Mouse (Mus musculus) gastrocnemius, postnatal 10 days (tissue): Measurements from ENCODE around the gene Gm17174. TPM values are rescaled to one million over a fixed set of nuclear protein-coding genes. Genes with fewer than 3 reads are reported as not detected.
"Not testable (repeated sequence)": the region's sequence is repeated elsewhere in the genome, so short reads cannot be mapped to it uniquely, and the experiment has no call there.

Source experiments
- DNase-seq: peaks from one replicate; pipeline ENCODE4 v3.0.0; 2021; ENCODE audit warnings: mixed read lengths
- long read RNA-seq, 2 experiments: library from polyadenylated mRNA; stranded (forward); transcript quantifications; one replicate each; pipeline ENCODE4 v2.0.0; 2021
- total RNA-seq, 2 experiments: library from RNA; stranded (reverse); gene quantifications; 2 replicates each; pipeline ENCODE4 v1.2.3; 2021

Gene Gm17174
- total RNA-seq, result not detected
- long read RNA-seq, experiment 1, result 0 reads
- long read RNA-seq, experiment 2, result 0 reads

DNA sequence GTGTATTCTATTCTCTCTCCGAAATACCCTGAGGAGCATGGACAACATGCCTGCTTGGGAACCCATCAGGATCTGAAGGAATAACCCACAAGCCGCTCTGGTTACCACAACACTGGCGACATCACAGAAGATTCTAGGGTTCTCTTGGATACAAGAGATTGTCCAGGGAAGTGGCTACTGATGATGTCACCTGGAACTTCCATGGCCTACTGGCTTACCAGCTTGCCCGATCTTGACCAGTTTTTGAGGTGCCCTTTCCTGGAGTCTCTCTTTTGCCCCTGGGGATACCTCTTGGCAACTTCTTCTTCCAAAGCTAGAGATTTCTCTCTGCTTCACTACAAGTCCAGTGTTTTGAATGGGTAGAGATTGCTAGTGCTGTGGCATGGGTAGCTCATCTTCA is at the start of gene Gm17174:
TSS of gene Gm17174 (minus strand) at position 101 of the 400 bp plus-strand sequence.
- not testable (repeated sequence) for DNase-seq

DNA sequence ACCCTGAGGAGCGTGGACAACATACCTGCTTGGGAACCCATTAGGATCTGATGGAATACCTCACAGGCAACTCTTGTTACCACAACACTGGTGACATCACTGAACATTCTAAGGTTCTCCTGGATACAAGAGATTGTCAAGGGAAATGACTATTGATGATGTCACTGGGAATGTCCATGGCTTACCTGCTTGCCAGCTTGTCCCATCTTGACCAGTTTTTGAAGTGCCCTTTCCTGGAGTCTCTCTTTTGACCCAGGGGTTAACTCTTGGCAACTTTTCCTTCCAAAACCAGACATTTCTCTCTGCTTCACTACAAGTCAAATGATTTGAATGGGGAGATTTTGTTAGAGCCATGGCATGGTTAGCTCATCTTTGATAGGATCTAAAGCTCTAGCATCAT is 43.6 kb upstream of the Gm17174 start, which contains the start of gene Gm4181:
TSS of gene Gm4181 (minus strand) at position 101 of the 400 bp plus-strand sequence.
- not testable (repeated sequence) for DNase-seq

DNA sequence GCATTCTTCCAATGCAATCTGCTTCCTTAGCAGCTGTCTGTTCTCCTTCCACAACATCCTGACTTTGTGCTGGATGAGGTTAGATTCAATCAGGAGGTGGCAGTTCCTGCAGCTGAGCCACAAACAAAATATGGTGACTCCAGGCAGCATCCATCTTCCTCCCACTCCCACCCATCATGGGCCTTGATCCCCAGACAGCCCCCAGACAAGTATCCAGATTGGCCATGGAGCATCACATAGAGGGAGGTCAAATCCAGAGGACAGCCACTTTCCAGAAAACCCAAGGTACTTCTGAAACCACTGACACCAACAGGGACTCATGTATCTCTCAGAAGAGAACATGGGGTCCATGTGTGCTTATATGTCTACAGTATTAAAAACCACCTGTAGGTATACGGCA is 40.5 kb upstream of the Gm17174 start:
- DNase-seq, result peak; percentile 7

DNA sequence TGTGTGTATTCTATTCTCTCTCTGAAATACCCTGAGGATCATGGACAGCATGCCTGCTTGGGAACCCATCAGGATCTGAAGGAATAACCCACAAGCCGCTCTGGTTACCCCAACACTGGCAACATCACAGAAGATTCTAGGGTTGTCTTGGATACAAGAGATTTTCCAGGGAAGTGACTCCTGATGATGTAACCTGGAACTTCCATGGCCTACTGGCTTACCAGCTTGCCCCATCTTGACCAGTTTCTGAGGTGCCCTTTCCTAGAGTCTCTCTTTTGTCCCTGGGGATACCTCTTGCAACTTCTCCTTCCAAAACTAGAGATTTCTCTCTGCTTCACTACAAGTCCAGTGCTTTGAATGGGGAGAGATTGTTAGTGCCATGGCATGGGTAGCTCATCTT is 19.3 kb upstream of the Gm17174 start, which contains the start of gene Gm17078:
TSS of gene Gm17078 (minus strand) at position 101 of the 400 bp plus-strand sequence.
- DNase-seq, result no peak

DNA sequence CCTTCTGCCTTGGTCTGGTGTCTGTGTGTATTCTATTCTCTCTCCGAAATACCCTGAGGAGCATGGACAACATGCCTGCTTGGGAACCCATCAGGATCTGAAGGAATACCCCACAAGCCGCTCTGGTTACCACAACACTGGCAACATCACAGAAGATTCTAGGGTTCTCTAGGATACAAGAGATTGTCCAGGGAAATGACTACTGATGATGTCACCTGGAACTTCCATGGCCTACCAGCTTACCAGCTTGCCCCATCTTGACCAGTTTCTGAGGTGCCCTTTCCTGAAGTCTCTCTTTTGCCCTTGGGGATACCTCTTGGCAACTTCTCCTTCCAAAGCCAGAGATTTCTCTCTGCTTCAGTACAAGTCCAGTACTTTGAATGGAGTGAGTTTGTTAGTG is 18.0 kb downstream of the Gm17174 start, which contains the start of gene Gm17175:
TSS of gene Gm17175 (minus strand) at position 101 of the 400 bp plus-strand sequence.
- not testable (repeated sequence) for DNase-seq

DNA sequence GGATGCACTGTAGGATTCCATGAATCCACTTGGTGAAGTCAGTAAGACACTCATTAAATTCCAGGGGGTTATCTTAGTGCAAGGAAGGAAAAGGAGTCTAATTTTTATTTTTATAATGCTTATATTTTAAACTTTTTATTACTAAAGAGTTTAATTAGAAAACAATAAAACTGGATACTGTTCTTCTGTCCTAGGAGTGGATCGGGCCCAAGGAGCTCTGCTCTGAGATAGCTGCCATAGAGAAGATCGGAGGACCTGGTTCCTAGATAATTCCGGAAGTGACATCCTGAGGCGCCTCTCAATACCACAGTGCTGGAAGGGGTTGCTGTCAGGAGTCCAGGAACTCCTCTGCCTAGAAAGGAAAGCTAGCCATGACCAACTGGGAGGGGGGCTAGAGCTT is 39.4 kb downstream of the Gm17174 start, which contains the start of gene Gm5622:
TSS of gene Gm5622 (plus strand) at position 301 of the 400 bp plus-strand sequence.
- no peak for DNase-seq

Other genes starting within 250 kb of the Gm17174 start
- gene Gm7247, start 230.4 kb downstream of the Gm17174 start, total RNA-seq, result not detected
- gene Vmn2r88, start 181.3 kb downstream of the Gm17174 start, total RNA-seq, result not detected
- gene Vmn2r89, start 140.3 kb downstream of the Gm17174 start, total RNA-seq, result not detected
- gene Gm5622, start 39.3 kb downstream of the Gm17174 start, total RNA-seq, result not detected
- not detected for gene Gm17175, start 18.1 kb downstream of the Gm17174 start, total RNA-seq
- not detected for gene Gm17078, start 19.2 kb upstream of the Gm17174 start, total RNA-seq
- not detected for gene Gm4181, start 43.5 kb upstream of the Gm17174 start, total RNA-seq
- not detected for gene Gm17079, start 103.3 kb upstream of the Gm17174 start, total RNA-seq
- not detected for gene Gm5800, start 125.0 kb upstream of the Gm17174 start, total RNA-seq
- gene Ang4, start 181.5 kb upstream of the Gm17174 start, total RNA-seq, result not detected
- gene AY358078, start 207.9 kb upstream of the Gm17174 start, total RNA-seq, result not detected